Mouse (Mus musculus): ENCODE measurements around the gene 4932438H23Rik.

The 4932438H23Rik gene

GRCm38 (mm10) chr16:91057741-91058140 lies 37.2 kb downstream of the 4932438H23Rik start:
- in situ Hi-C loops (cut with MboI, MseI) = no loop called here

GRCm38 (mm10) chr16:91057261-91057660 lies 37.7 kb downstream of the 4932438H23Rik start:
- in situ Hi-C loops (cut with MboI, MseI) = no loop called here

- in situ Hi-C loops (cut with MboI, MseI) = no loop called here
Measured at GRCm38 (mm10) chr16:91056043-91056821, 38.7 kb downstream of the 4932438H23Rik start.

GRCm38 (mm10) chr16:91055150-91055549 lies 39.8 kb downstream of the 4932438H23Rik start:
- in situ Hi-C loops (cut with MboI, MseI) = no loop called here

- in situ Hi-C loops (cut with MboI, MseI) = no loop called here
Measured at GRCm38 (mm10) chr16:91053599-91053998, 41.3 kb downstream of the 4932438H23Rik start.

- in situ Hi-C loops (cut with MboI, MseI) = loop anchor here (10.0 to 25.0 kb wide), 2 partner anchors 499 to 808 kb away; partner anchors contain the start of gene Ifngr2
Measured at GRCm38 (mm10) chr16:91045511-91045910, 49.4 kb downstream of the 4932438H23Rik start.

GRCm38 (mm10) chr16:91044270-91045182 lies 50.4 kb downstream of the 4932438H23Rik start, which contains the start of gene Paxbp1:
Gene Paxbp1, minus strand, starts transcription at chr16:91044543.
- in situ Hi-C loops (cut with MboI, MseI) = loop anchor here (10.0 to 25.0 kb wide), 2 partner anchors 500 to 807 kb away; partner anchors contain the start of gene Ifngr2

- in situ Hi-C loops (cut with MboI, MseI) = loop anchor here (10.0 to 25.0 kb wide), 2 partner anchors 501 to 806 kb away; partner anchors contain the start of gene Ifngr2
Measured at GRCm38 (mm10) chr16:91043461-91044248, 51.3 kb downstream of the 4932438H23Rik start.

- in situ Hi-C loops (cut with MboI, MseI) = loop anchor here (10.0 to 25.0 kb wide), 2 partner anchors 502 to 805 kb away; partner anchors contain the start of gene Ifngr2
Measured at GRCm38 (mm10) chr16:91042640-91043039, 52.3 kb downstream of the 4932438H23Rik start.

- in situ Hi-C loops (cut with MboI, MseI) = loop anchor here (10.0 to 25.0 kb wide), 2 partner anchors 589 to 799 kb away; no protein-coding TSS in a partner anchor
Measured at GRCm38 (mm10) chr16:91035866-91036265, 59.1 kb downstream of the 4932438H23Rik start.

- in situ Hi-C loops (cut with MboI, MseI) = loop anchor here (10.0 to 25.0 kb wide), 2 partner anchors 594 to 793 kb away; no protein-coding TSS in a partner anchor
Measured at GRCm38 (mm10) chr16:91030751-91031150, 64.2 kb downstream of the 4932438H23Rik start.

GRCm38 (mm10) chr16:91029901-91030300 lies 65.0 kb downstream of the 4932438H23Rik start:
- in situ Hi-C loops (cut with MboI, MseI) = loop anchor here (10.0 to 25.0 kb wide), 2 partner anchors 595 to 793 kb away; no protein-coding TSS in a partner anchor

GRCm38 (mm10) chr16:91029161-91029743 lies 65.7 kb downstream of the 4932438H23Rik start:
- in situ Hi-C loops (cut with MboI, MseI) = loop anchor here (25.0 kb wide), 1 partner anchor 792 kb away; no protein-coding TSS in a partner anchor

GRCm38 (mm10) chr16:91026290-91026689 lies 68.6 kb downstream of the 4932438H23Rik start:
- in situ Hi-C loops (cut with MboI, MseI) = loop anchor here (25.0 kb wide), 1 partner anchor 789 kb away; no protein-coding TSS in a partner anchor

- in situ Hi-C loops (cut with MboI, MseI) = no loop called here
Measured at GRCm38 (mm10) chr16:91023384-91023783, 71.5 kb downstream of the 4932438H23Rik start.

GRCm38 (mm10) chr16:91020842-91021483 lies 74.0 kb downstream of the 4932438H23Rik start:
- in situ Hi-C loops (cut with MboI, MseI) = no loop called here

- in situ Hi-C loops (cut with MboI, MseI) = loop anchor here (10.0 kb wide), 1 partner anchor 665 kb away; the partner anchor contains the start of gene Donson
Measured at GRCm38 (mm10) chr16:91019476-91019875, 75.4 kb downstream of the 4932438H23Rik start.

- in situ Hi-C loops (cut with MboI, MseI) = loop anchor here (10.0 kb wide), 1 partner anchor 669 kb away; the partner anchor contains the start of gene Donson
Measured at GRCm38 (mm10) chr16:91015761-91016160, 79.2 kb downstream of the 4932438H23Rik start.

GRCm38 (mm10) chr16:91011847-91012246 lies 83.1 kb downstream of the 4932438H23Rik start:
- in situ Hi-C loops (cut with MboI, MseI) = loop anchor here (10.0 kb wide), 1 partner anchor 673 kb away; the partner anchor contains the start of gene Donson

All from T-helper 2 cell (primary cell).